Mouse (Mus musculus): ENCODE measurements at regions not wholly inside any gene's neighbourhood (a gene's known extent, or its start where the extent isn't known, plus 50 kb on each side); places are given as distances from the start of the nearest gene placed in this dataset.

DNA sequence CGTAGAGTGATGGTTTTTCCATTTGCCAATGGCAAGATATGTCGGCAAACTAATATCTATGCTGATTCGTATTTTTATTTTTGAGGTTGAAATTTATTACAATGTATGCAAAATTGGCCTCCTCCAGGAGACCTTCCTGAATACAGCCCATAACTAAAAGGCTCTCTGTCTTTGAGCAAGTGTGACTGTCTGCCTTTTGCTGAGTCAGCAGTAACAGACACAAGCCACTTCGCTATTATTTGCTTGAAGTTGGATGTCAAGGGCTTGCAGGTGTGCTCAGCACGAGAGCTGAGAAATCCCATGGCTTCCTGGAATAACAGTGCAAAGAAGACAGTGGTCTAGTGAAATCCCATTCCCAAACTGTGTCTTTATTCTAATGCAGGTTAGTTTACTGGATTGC lies 56.9 kb downstream of the Dmrt2 start:
- H3K27me3 ChIP-seq (ENCODE audit: control insufficient read depth, insufficient read depth, low read length), result no peaks in the 10 kb centered on the region
- no peak overlapping the region for H3K4me3 ChIP-seq (ENCODE audit: control insufficient read depth, low read depth, low read length)
- no peak for TF ChIP-seq CTCF (IDR thresholded peaks at IDR 0.05; ENCODE audit: control insufficient read depth, insufficient read depth, insufficient replicate concordance, low read depth, low read length)
- no peak for TF ChIP-seq POLR2A (IDR thresholded peaks at IDR 0.05; ENCODE audit: control insufficient read depth, low read depth, low read length)
- no peaks in the 10 kb centered on the region for H3K36me3 ChIP-seq (ENCODE audit: control insufficient read depth, insufficient read depth, low read length)
- no peak overlapping the region for H3K27ac ChIP-seq (ENCODE audit: control insufficient read depth, insufficient read depth, low read depth, low read length)
- no peaks in the 10 kb centered on the region for H3K4me1 ChIP-seq (ENCODE audit: control insufficient read depth, insufficient read depth, low read length)

GRCm38 (mm10) chr19:25729633-25730032 lies 57.4 kb downstream of the Dmrt2 start:
- H3K27ac ChIP-seq (ENCODE audit: control insufficient read depth, insufficient read depth, low read depth, low read length), result no peak overlapping the region
- H3K27me3 ChIP-seq (ENCODE audit: control insufficient read depth, insufficient read depth, low read length), result no peaks in the 10 kb centered on the region
- H3K36me3 ChIP-seq (ENCODE audit: control insufficient read depth, insufficient read depth, low read length), result no peaks in the 10 kb centered on the region
- H3K4me1 ChIP-seq (ENCODE audit: control insufficient read depth, insufficient read depth, low read length), result no peaks in the 10 kb centered on the region
- no peak overlapping the region for H3K4me3 ChIP-seq (ENCODE audit: control insufficient read depth, low read depth, low read length)
- TF ChIP-seq POLR2A (IDR thresholded peaks at IDR 0.05; ENCODE audit: control insufficient read depth, low read depth, low read length), result no peak
- no peak for TF ChIP-seq CTCF (IDR thresholded peaks at IDR 0.05; ENCODE audit: control insufficient read depth, insufficient read depth, insufficient replicate concordance, low read depth, low read length)

GRCm38 (mm10) chr19:25778455-25778854 lies 106.2 kb downstream of the Dmrt2 start:
- TF ChIP-seq CTCF (IDR thresholded peaks at IDR 0.05; ENCODE audit: control insufficient read depth, insufficient read depth, insufficient replicate concordance, low read depth, low read length), result no peak
- TF ChIP-seq POLR2A (IDR thresholded peaks at IDR 0.05; ENCODE audit: control insufficient read depth, low read depth, low read length), result no peak
- no peak overlapping the region for H3K27ac ChIP-seq (ENCODE audit: control insufficient read depth, insufficient read depth, low read depth, low read length)
- H3K27me3 ChIP-seq (ENCODE audit: control insufficient read depth, insufficient read depth, low read length), result no peaks in the 10 kb centered on the region
- H3K36me3 ChIP-seq (ENCODE audit: control insufficient read depth, insufficient read depth, low read length), result no peaks in the 10 kb centered on the region
- no peak overlapping the region for H3K4me3 ChIP-seq (ENCODE audit: control insufficient read depth, low read depth, low read length)
- no peaks in the 10 kb centered on the region for H3K4me1 ChIP-seq (ENCODE audit: control insufficient read depth, insufficient read depth, low read length)

DNA sequence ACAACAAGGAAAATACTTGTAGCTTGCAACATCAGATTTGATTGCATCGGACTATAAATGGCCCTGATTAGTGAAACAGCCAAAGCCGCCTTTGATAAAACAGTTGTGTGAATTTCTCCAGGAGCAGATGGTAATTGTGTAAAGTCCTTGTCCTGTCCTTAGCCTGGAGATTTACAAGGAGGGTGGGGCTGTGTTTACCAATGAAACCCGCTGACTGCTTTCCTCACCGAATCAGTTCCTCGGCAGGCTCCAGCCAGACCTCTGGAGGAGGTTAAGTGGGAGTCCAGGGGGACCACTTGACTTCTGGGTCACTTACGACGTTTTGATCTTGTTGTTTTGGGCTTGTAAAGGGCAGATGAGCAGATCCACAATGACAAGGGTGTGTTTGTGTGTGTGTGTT lies 107.1 kb downstream of the Dmrt2 start:
- Histone ChIP-seq H3K4me1 (ENCODE audit: control insufficient read depth, insufficient read depth, low read length) (no peaks in the 10 kb centered on the region), H3K27ac (ENCODE audit: control insufficient read depth, insufficient read depth, low read depth, low read length) (no peak overlapping the region), H3K27me3 (ENCODE audit: control insufficient read depth, insufficient read depth, low read length) (no peaks in the 10 kb centered on the region), H3K36me3 (ENCODE audit: control insufficient read depth, insufficient read depth, low read length) (no peaks in the 10 kb centered on the region), H3K4me3 (ENCODE audit: control insufficient read depth, low read depth, low read length) (no peak overlapping the region)
- TF ChIP-seq POLR2A (IDR thresholded peaks at IDR 0.05; ENCODE audit: control insufficient read depth, low read depth, low read length) (no peak), CTCF (IDR thresholded peaks at IDR 0.05; ENCODE audit: control insufficient read depth, insufficient read depth, insufficient replicate concordance, low read depth, low read length) (no peak)

GRCm38 (mm10) chr19:25781314-25781713 lies 109.1 kb downstream of the Dmrt2 start:
- H3K4me3 ChIP-seq (ENCODE audit: control insufficient read depth, low read depth, low read length), result no peak overlapping the region

GRCm38 (mm10) chr19:25802692-25803091 lies 130.5 kb downstream of the Dmrt2 start:
- no peaks in the 10 kb centered on the region for H3K4me1 ChIP-seq (ENCODE audit: control insufficient read depth, insufficient read depth, low read length)
- no peak overlapping the region for H3K27ac ChIP-seq (ENCODE audit: control insufficient read depth, insufficient read depth, low read depth, low read length)
- TF ChIP-seq CTCF (IDR thresholded peaks at IDR 0.05; ENCODE audit: control insufficient read depth, insufficient read depth, insufficient replicate concordance, low read depth, low read length), result no peak
- H3K36me3 ChIP-seq (ENCODE audit: control insufficient read depth, insufficient read depth, low read length), result no peaks in the 10 kb centered on the region
- no peak overlapping the region for H3K4me3 ChIP-seq (ENCODE audit: control insufficient read depth, low read depth, low read length)
- H3K27me3 ChIP-seq (ENCODE audit: control insufficient read depth, insufficient read depth, low read length), result no peaks in the 10 kb centered on the region

More at GRCm38 (mm10) chr19:25781314-25781713, 109.1 kb downstream of the Dmrt2 start:
- H3K27me3 ChIP-seq (ENCODE audit: control insufficient read depth, insufficient read depth, low read length), result no peaks in the 10 kb centered on the region
- no peaks in the 10 kb centered on the region for H3K4me1 ChIP-seq (ENCODE audit: control insufficient read depth, insufficient read depth, low read length)
- no peaks in the 10 kb centered on the region for H3K36me3 ChIP-seq (ENCODE audit: control insufficient read depth, insufficient read depth, low read length)
- H3K27ac ChIP-seq (ENCODE audit: control insufficient read depth, insufficient read depth, low read depth, low read length), result no peak overlapping the region
- no peak for TF ChIP-seq POLR2A (IDR thresholded peaks at IDR 0.05; ENCODE audit: control insufficient read depth, low read depth, low read length)
- TF ChIP-seq CTCF (IDR thresholded peaks at IDR 0.05; ENCODE audit: control insufficient read depth, insufficient read depth, insufficient replicate concordance, low read depth, low read length), result no peak

DNA sequence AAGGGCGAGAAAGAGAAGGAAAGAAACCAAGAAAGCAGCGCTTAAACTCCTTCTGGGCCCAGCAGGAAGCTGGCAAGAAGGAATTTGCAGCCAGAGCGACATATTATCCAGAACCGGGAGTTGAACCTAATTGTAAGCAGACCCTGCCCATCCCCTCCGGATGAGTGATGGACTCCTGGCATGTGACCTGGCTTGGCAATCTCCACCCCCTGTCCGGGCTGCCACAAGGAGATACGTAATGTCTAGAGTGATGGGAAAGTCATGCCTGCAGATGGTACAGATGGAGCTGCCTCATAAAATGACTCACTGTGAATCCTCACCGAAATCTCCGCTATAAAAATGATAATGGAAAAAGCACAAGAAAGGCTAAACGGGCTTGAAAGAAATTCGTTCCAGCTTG lies 133.1 kb downstream of the Dmrt2 start:
- H3K4me3 ChIP-seq (ENCODE audit: control insufficient read depth, low read depth, low read length), result no peak overlapping the region
- H3K4me1 ChIP-seq (ENCODE audit: control insufficient read depth, insufficient read depth, low read length), result no peaks in the 10 kb centered on the region
- H3K27me3 ChIP-seq (ENCODE audit: control insufficient read depth, insufficient read depth, low read length), result no peaks in the 10 kb centered on the region
- TF ChIP-seq POLR2A (IDR thresholded peaks at IDR 0.05; ENCODE audit: control insufficient read depth, low read depth, low read length) (no peak), CTCF (IDR thresholded peaks at IDR 0.05; ENCODE audit: control insufficient read depth, insufficient read depth, insufficient replicate concordance, low read depth, low read length) (no peak)
- H3K36me3 ChIP-seq (ENCODE audit: control insufficient read depth, insufficient read depth, low read length), result no peaks in the 10 kb centered on the region
- no peak overlapping the region for H3K27ac ChIP-seq (ENCODE audit: control insufficient read depth, insufficient read depth, low read depth, low read length)

- H3K27me3 ChIP-seq (ENCODE audit: control insufficient read depth, insufficient read depth, low read length), result no peaks in the 10 kb centered on the region
- H3K27ac ChIP-seq (ENCODE audit: control insufficient read depth, insufficient read depth, low read depth, low read length), result no peak overlapping the region
- no peaks in the 10 kb centered on the region for H3K4me1 ChIP-seq (ENCODE audit: control insufficient read depth, insufficient read depth, low read length)
- TF ChIP-seq CTCF (IDR thresholded peaks at IDR 0.05; ENCODE audit: control insufficient read depth, insufficient read depth, insufficient replicate concordance, low read depth, low read length) (no peak), POLR2A (IDR thresholded peaks at IDR 0.05; ENCODE audit: control insufficient read depth, low read depth, low read length) (no peak)
- no peak overlapping the region for H3K4me3 ChIP-seq (ENCODE audit: control insufficient read depth, low read depth, low read length)
- H3K36me3 ChIP-seq (ENCODE audit: control insufficient read depth, insufficient read depth, low read length), result no peaks in the 10 kb centered on the region
These were observed 141.4 kb downstream of the Dmrt2 start for GRCm38 (mm10) chr19:25813651-25814050.

All from testis, adult 2 months (tissue).